Mouse (Mus musculus): Measurements from ENCODE around the gene Cog5.

DNA sequence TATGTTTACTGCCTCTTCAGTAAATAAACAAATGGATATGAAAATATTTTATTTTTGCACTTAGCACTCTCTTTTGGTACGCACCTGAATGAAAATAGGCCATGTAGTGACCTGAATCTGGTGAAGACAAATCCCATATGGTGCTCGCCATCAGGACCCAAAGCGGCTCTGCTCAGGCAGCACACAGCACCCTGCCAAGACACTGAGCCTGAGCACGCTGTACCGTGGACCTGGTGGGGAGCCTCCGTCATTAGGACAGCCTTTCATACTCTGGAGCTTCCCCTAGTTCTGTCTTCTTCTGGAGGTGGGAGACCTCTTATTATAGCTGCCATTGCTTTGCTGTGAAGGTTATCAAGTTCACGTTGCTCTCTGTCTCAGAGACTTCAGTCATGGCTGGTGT is 238.1 kb downstream of the Cog5 start:
- TF ChIP-seq CTCF (IDR thresholded peaks at IDR 0.05; ENCODE audit: extremely low read depth, insufficient read length, insufficient replicate concordance, low read depth, low read length), result no peak
- TF ChIP-seq POLR2A (IDR thresholded peaks at IDR 0.05; ENCODE audit: low read depth, low read length), result no peak

Data from small intestine, adult 2 months (tissue).